Comparison of ENCODE assay signal across 10 mouse cellular contexts in the genomic region with DNA sequence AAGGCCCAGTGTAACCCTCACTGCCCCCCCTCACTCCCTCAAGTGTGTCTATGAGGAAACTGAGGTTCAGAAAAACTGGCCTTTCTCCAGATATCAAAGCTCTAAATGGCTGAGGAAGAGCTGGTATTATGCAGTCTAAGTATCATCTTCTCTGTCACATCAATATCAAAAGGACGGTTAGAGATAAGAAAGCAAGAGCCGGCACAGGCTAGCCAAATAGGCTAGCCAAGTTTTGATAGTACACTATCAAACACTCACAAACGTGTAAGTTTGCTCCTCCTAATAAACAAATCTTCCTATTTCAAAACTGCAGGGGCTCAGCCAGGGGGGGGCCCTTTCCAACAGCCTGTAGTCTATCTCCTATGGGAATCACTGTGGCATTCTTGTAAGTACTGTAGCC. TPM values are rescaled to one million over a fixed set of nuclear protein-coding genes. Genes with fewer than 3 reads are reported as not detected.
DNase-seq lines count a peak whose midpoint lies in the region; ATAC-seq and TF ChIP-seq lines count a peak whose summit lies in the region.
"Had no signal": no experiment of that assay in that cellular context is flagged by ENCODE, and none has a peak within 500 bp of the region (broad histone marks: within the 10 kb centered on the region; RNA-seq: fewer than 3 reads in every experiment).

No protein-coding gene starts in this region.

- WGBS in hindbrain, embryonic 12.5 days = 66% methylated on average over 3 of the region's 3 CpGs

- H3K9ac ChIP-seq in hindbrain, embryonic 12.5 days = no peak overlapping the region

- no peak for DNase-seq in gastrocnemius, adult 2 months
- DNase-seq in gastrocnemius, postnatal 14 days = no peak
- peak; percentile 38 for DNase-seq in c-Kit-positive CD71-positive TER-119-positive erythroid progenitor cells, embryonic 14.5 days (ENCODE audit: low spot score)
- no peak for DNase-seq in frontal cortex, postnatal 10 days (ENCODE audit: low spot score in 2 of 2)
- DNase-seq in ovary, postnatal 14 days (ENCODE audit: low spot score) = no peak
- DNase-seq in urinary bladder, postnatal 36 days (ENCODE audit: low spot score in 2 of 2) = no peak
- DNase-seq: kidney, adult 2 months; right cerebral cortex, postnatal 14 days had no signal

- intact Hi-C loops in gastrocnemius, adult 2 months (cut with DNase I) = no loop called here
- intact Hi-C loops in gastrocnemius, postnatal 14 days (cut with DNase I; ENCODE audit: low total_unique reads) = no loop called here

- H3K36me3 ChIP-seq in hindbrain, embryonic 12.5 days = peaks cover 3% of the 10 kb centered on the region; the same call in 1 of the 2 replicates

- ATAC-seq in hindbrain, embryonic 12.5 days (ENCODE audit: low FRiP score) = no peak
- peak; percentile 44 for ATAC-seq in megakaryocyte progenitor cell, adult 5-6 weeks (replicated peaks; ENCODE audit: poor library complexity)

- H3K4me3 ChIP-seq in gastrocnemius, adult 2 months = peak overlapping the region; percentile 88
- peak overlapping the region; percentile 20 for H3K4me3 ChIP-seq in hindbrain, embryonic 12.5 days

- H3K9me3 ChIP-seq in hindbrain, embryonic 12.5 days (replicated peaks) = no peaks in the 10 kb centered on the region

- H3K4me2 ChIP-seq in hindbrain, embryonic 12.5 days (replicated peaks) = peak overlapping the region; percentile 67

- H3K27ac ChIP-seq in gastrocnemius, adult 2 months = no peak overlapping the region
- H3K27ac ChIP-seq in hindbrain, embryonic 12.5 days = no peak overlapping the region

- H3K4me1 ChIP-seq in hindbrain, embryonic 12.5 days = peaks cover 11% of the 10 kb centered on the region

- no peaks in the 10 kb centered on the region for H3K27me3 ChIP-seq in hindbrain, embryonic 12.5 days

- no peak for TF ChIP-seq CTCF in gastrocnemius, adult 2 months (IDR thresholded peaks at IDR 0.05)

RNA-seq across cellular contexts. Expression of a gene that starts 1.8 kb away (rescaled TPM):
- total RNA-seq in gastrocnemius, adult 2 months (2021) = 10 to 100 TPM; 17.1 to 18.6 TPM
- total RNA-seq in gastrocnemius, postnatal 14 days (2021) = 10 to 100 TPM; 13.6 to 13.8 TPM
- 5.4 and 5.8 TPM in 2 replicates for polyA plus RNA-seq in hindbrain, embryonic 12.5 days (2016; fragmentation: Nextera tagmentation; extraction: Ambion mirVana)
- total RNA-seq in megakaryocyte progenitor cell, adult 5-6 weeks (2015) = 15.7 and 17.2 TPM in 2 replicates
- total RNA-seq in megakaryocyte progenitor cell, adult 5-6 weeks (2017) = 25.6 and 38.0 TPM in 2 replicates
